Mouse (Mus musculus) lung, embryonic 14.5 days (tissue): ENCODE measurements around the gene Golph3. TPM values are rescaled to one million over a fixed set of nuclear protein-coding genes. Genes with fewer than 3 reads are reported as not detected.

Source experiments
- ATAC-seq: fragments of 200-750 bp; cut with Nextera tagmentation; 2 replicates; pipeline ENCODE4 v1.8.0; 2017; ENCODE audit warnings: mild to moderate bottlenecking, moderate TSS enrichment, moderate library complexity; ENCODE audit not compliant: insufficient read depth
- DNase-seq: peaks from one replicate; pipeline ENCODE4 v3.0.0-alpha.2; 2015
- H3K27ac ChIP-seq: fragments of 300-500 bp; sonication (generic); 2 replicates; pipeline ENCODE4 v1.5.1; 2014; ENCODE audit warnings: low read depth, mild to moderate bottlenecking, moderate library complexity
- H3K27me3 ChIP-seq: fragments of 300-500 bp; sonication (generic); 2 replicates; pipeline ENCODE4 v1.6.1; 2014; ENCODE audit warnings: low read length, control low read depth; ENCODE audit not compliant: insufficient read depth
- H3K36me3 ChIP-seq: fragments of 300-500 bp; sonication (generic); 2 replicates; pipeline ENCODE4 v1.6.1; 2014; ENCODE audit warnings: control low read depth; ENCODE audit not compliant: insufficient read depth
- H3K4me1 ChIP-seq: fragments of 300-500 bp; sonication (generic); 2 replicates; pipeline ENCODE4 v1.6.1; 2014; ENCODE audit warnings: antibody characterized with exemption, control low read depth; ENCODE audit not compliant: insufficient read depth
- H3K4me2 ChIP-seq: fragments of 300-500 bp; sonication (generic); 2 replicates; pipeline ENCODE4 v1.6.1; 2014; ENCODE audit warnings: mild to moderate bottlenecking
- H3K4me3 ChIP-seq: fragments of 300-500 bp; sonication (generic); 2 replicates; pipeline ENCODE4 v1.5.1; 2014; ENCODE audit warnings: low read depth, low read length
- H3K9ac ChIP-seq: fragments of 300-500 bp; sonication (generic); 2 replicates; pipeline ENCODE4 v1.6.1; 2014
- H3K9me3 ChIP-seq: fragments of 300-500 bp; sonication (generic); 2 replicates; pipeline ENCODE4 v1.6.1; 2016; ENCODE audit warnings: low read depth, low read length, control low read depth
- CTCF ChIP-seq: IDR thresholded peaks from 2 replicates; pipeline ENCODE4 v1.5.1; 2016; ENCODE audit warnings: antibody characterized with exemption, low read depth
- WGBS: fragments of 180-500 bp; shearing (Covaris S2); extraction: QIAGEN DNeasy Blood & Tissue Kit; methylation state at CpG from one replicate; pipeline ENCODE4 v1.1.7; 2014; 5-methylcytosine and 5-hydroxymethylcytosine counted together
- polyA plus RNA-seq: library from polyadenylated mRNA; unstranded; fragments of >200 nt; fragmentation: Nextera tagmentation; extraction: Ambion mirVana; gene quantifications from 2 replicates; pipeline ENCODE4 v1.2.1, GENCODE M21; 2014

Golph3 gene
- polyA plus RNA-seq, 1 experiment from 2014 or later: 91.2 TPM

DNA sequence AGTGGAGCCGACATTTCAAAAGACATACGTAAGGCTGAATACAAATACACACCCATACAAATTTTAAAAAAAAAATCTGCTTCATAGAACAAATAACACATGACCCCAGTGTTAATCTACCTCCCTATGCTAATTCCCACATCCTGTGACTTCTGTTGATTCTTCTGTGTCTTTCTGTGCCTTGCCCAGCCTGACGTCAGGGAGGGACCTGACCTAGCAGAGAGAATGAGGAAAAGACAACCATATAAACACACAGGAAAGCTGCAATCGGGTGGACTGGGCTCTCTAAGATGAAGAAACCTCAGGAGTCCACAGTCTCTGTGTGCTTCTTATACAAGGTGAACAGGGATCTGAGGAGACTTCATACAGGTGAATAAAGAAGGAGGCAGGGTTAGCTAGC lies 14.1 kb upstream of the Golph3 start:
- no peak for TF ChIP-seq CTCF
- Histone ChIP-seq H3K36me3 (no peaks in the 10 kb centered on the region), H3K9me3 (no peaks in the 10 kb centered on the region), H3K4me1 (peaks cover 4% of the 10 kb centered on the region; the same call in 1 of the 2 replicates), H3K4me3 (no peak overlapping the region), H3K27ac (no peak overlapping the region), H3K9ac (no peak overlapping the region), H3K4me2 (no peak overlapping the region), H3K27me3 (no peaks in the 10 kb centered on the region)
- DNase-seq (no peak), ATAC-seq (no peak)
- WGBS: 43% methylated on average over 4 of the region's 4 CpGs

DNA sequence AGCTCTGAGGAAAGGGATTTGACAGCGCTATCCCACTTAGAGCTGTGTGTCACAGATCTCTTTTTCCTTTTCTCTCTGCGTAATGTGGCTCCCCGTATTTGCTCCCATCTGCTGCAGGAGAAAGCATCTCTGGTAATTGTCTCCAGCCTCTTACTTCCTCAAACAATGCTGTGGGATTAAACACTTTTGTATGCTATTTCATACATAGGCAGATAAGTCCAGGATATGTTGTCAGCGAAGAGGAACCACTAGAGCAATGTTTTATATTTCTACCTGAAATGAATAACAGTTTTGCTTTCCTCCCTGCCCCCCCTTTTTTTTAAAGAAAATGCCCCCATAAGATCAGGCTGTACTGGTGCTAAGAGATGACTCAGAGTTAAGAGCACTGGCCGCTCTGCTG lies 12.7 kb upstream of the Golph3 start:
- no peak overlapping the region for H3K4me2 ChIP-seq
- no peak overlapping the region for H3K9ac ChIP-seq
- no peak overlapping the region for H3K4me3 ChIP-seq
- no peak for TF ChIP-seq CTCF
- no peak for ATAC-seq
- peaks cover 4% of the 10 kb centered on the region; the same call in 1 of the 2 replicates for H3K4me1 ChIP-seq
- H3K36me3 ChIP-seq: no peaks in the 10 kb centered on the region
- no peaks in the 10 kb centered on the region for H3K27me3 ChIP-seq
- no peak for DNase-seq
- H3K9me3 ChIP-seq: no peaks in the 10 kb centered on the region
- H3K27ac ChIP-seq: no peak overlapping the region
- 88% methylated on average over 5 of the region's 5 CpGs for WGBS

DNA sequence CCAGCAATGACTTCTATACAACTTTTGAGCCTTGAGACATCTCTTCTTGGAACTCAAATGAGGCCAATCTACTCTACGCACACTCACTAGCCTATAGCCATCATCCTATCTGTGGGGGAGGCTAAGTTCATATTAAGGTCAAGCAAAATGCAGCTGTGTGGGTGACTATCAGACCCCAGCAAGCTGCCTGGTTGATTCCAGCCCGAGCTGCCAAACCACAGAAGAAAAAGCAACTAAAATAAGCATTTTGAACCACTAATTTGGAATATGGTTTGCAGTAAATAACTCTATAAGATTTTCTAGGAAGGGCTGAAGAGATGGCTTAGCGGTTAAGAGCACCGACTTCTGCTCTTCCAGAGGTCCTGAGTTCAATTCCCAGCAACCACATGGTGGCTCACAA lies 10.6 kb upstream of the Golph3 start:
- Histone ChIP-seq H3K36me3 (no peaks in the 10 kb centered on the region), H3K4me2 (no peak overlapping the region), H3K4me1 (peaks cover 4% of the 10 kb centered on the region; the same call in 1 of the 2 replicates), H3K27ac (no peak overlapping the region), H3K9me3 (no peaks in the 10 kb centered on the region), H3K9ac (no peak overlapping the region), H3K27me3 (no peaks in the 10 kb centered on the region), H3K4me3 (no peak overlapping the region)
- DNase-seq: no peak
- no peak for ATAC-seq
- no peak for TF ChIP-seq CTCF
- WGBS: 68% methylated on average over 4 of the region's 4 CpGs

DNA sequence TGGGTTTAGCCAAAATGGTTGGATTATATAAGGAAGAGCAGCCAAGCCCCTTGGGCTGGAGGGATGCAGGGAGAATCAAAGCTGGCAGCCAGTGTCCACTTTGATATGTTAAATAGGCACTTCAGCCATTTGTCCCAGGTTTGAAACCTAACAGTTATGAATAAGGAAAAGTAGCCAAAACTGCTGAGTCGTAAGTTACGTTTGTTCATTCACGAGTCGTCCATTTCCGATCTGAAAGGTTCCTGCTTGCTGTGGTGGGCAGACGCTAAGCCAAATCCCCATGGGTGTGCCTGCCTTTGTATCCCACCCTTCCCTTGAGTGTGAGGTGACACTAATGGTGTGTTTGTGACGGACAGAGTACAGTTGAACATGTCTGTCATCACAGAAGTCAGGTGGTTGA lies 9.8 kb upstream of the Golph3 start:
- no peak overlapping the region for H3K9ac ChIP-seq
- no peak for TF ChIP-seq CTCF
- no peak overlapping the region for H3K4me2 ChIP-seq
- peaks cover under 1% of the 10 kb centered on the region; the same call in 1 of the 2 replicates for H3K4me1 ChIP-seq
- 67% methylated on average over 7 of the region's 7 CpGs for WGBS
- H3K4me3 ChIP-seq: no peak overlapping the region
- ATAC-seq: no peak
- H3K27me3 ChIP-seq: no peaks in the 10 kb centered on the region
- H3K9me3 ChIP-seq: no peaks in the 10 kb centered on the region
- no peak overlapping the region for H3K27ac ChIP-seq
- no peaks in the 10 kb centered on the region for H3K36me3 ChIP-seq
- DNase-seq: no peak

DNA sequence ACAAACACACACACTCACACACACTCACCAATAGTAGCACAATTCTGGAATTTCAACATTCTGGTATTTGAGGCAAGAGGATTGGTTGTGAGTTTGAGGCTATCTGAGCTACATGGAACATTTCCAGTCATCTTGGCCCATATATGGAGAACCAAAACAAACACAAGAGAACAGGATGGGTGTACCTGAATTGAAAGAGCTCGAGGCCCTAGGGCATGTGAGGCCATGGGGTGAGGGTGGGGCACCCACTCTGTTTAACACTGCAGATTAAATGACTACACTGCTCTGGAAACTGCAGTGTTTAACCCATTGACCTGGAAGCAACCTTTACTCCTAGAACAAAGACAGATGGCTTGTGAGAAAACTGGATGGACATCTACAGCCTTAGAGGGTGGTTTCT lies 8.0 kb upstream of the Golph3 start:
- H3K4me2 ChIP-seq: no peak overlapping the region
- no peak overlapping the region for H3K27ac ChIP-seq
- ATAC-seq (no peak), DNase-seq (no peak)
- no peaks in the 10 kb centered on the region for H3K4me1 ChIP-seq
- no peak for TF ChIP-seq CTCF
- no peak overlapping the region for H3K9ac ChIP-seq
- H3K27me3 ChIP-seq: no peaks in the 10 kb centered on the region
- no peaks in the 10 kb centered on the region for H3K9me3 ChIP-seq
- no peak overlapping the region for H3K4me3 ChIP-seq
- H3K36me3 ChIP-seq: no peaks in the 10 kb centered on the region
- WGBS: 3% methylated on average over 1 of the region's 1 CpGs

DNA sequence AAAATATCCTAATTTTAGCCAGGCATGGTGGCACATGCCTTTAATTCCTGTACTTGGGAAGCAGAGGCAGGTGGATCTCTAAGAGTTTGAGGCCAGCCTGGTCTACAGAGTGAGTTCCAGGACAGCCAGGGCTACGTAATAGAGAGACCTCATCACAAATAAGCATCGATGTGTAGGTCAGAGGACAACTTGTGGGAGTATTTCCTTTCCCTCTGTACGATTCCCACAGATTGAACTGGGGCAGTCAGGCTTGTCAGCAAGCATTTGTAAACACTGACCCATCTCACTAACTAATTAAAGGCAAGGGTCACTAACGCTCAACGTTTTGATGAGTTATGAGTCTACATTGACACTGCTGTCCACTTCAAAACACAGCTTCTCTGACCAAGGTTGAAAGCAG lies 6.7 kb upstream of the Golph3 start:
- no peak for TF ChIP-seq CTCF
- ATAC-seq: no peak

DNA sequence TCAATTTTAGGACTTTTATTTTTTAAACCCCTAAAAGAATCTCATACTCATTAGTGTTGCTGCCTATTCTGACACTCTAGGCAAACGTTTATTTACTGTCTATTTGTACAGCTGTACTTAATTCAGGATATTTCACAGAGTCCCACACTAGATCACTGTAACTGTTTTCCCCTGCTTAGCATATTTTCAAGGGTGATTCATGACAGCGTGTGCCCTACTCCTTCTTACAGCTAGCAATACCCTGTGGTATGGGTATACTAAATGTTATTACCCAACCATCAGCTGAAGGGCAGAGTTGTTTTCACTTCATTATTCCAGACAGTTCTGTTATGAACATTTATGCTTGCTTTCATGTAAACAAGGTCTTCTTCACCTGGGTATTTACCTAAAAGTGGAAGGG lies 5.3 kb upstream of the Golph3 start:
- H3K27ac ChIP-seq: no peak overlapping the region
- no peak for ATAC-seq
- no peak for TF ChIP-seq CTCF
- WGBS: 51% methylated on average over 2 of the region's 2 CpGs
- no peaks in the 10 kb centered on the region for H3K4me1 ChIP-seq
- 0 out of 2 replicates have a peak, but pooled peaks cover 2% of the 10 kb centered on the region for H3K27me3 ChIP-seq
- H3K4me3 ChIP-seq: no peak overlapping the region
- no peak overlapping the region for H3K9ac ChIP-seq
- no peaks in the 10 kb centered on the region for H3K9me3 ChIP-seq
- H3K4me2 ChIP-seq: no peak overlapping the region
- no peaks in the 10 kb centered on the region for H3K36me3 ChIP-seq
- no peak for DNase-seq

More for the DNA sequence above, 6.7 kb upstream of the Golph3 start:
- H3K9ac ChIP-seq: no peak overlapping the region
- no peak overlapping the region for H3K4me2 ChIP-seq
- no peak overlapping the region for H3K4me3 ChIP-seq
- H3K9me3 ChIP-seq: no peaks in the 10 kb centered on the region
- no peaks in the 10 kb centered on the region for H3K4me1 ChIP-seq
- WGBS: 70% methylated on average over 5 of the region's 5 CpGs
- no peak for DNase-seq
- no peaks in the 10 kb centered on the region for H3K36me3 ChIP-seq
- H3K27ac ChIP-seq: no peak overlapping the region
- no peaks in the 10 kb centered on the region for H3K27me3 ChIP-seq

DNA sequence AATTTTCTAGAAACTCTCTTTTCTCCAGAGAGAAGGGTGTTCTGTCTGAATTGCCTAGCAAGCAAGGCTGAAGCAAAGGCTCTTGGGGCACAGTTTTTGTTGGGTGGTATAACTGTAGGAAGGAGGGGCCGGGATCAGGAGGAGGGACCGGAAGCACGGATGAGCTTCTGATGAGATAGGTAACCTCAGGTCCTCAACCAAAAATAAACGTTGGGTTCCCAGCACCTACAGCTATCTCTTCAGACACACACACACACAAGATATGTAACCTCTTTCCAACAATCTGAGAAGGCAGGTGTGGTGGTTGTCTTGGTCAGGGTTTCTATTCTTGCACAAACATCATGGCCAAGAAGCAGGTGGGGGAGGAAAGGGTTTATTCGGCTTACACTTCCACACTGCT lies 4.0 kb upstream of the Golph3 start:
- Histone ChIP-seq H3K27ac (no peak overlapping the region), H3K4me1 (no peaks in the 10 kb centered on the region), H3K4me3 (no peak overlapping the region), H3K9ac (no peak overlapping the region), H3K4me2 (no peak overlapping the region), H3K9me3 (no peaks in the 10 kb centered on the region), H3K36me3 (no peaks in the 10 kb centered on the region), H3K27me3 (0 out of 2 replicates have a peak, but pooled peaks cover 2% of the 10 kb centered on the region)
- no peak for TF ChIP-seq CTCF
- 70% methylated on average over 5 of the region's 5 CpGs for WGBS
- ATAC-seq (no peak), DNase-seq (no peak)
